Mouse (Mus musculus): ENCODE results near the gene Gm15155.

- TF ChIP-seq CTCF (IDR thresholded peaks at IDR 0.05; ENCODE audit: extremely low read depth, insufficient read depth, insufficient read length, insufficient replicate concordance) (no peak), POLR2A (IDR thresholded peaks at IDR 0.05; ENCODE audit: low read depth, low read length) (no peak)
These were observed 32.1 kb upstream of the Gm15155 start for GRCm38 (mm10) chrX:155592467-155592866.

All from spleen, adult 2 months (tissue).